Mouse (Mus musculus): ENCODE measurements around the gene Adamtsl4. TPM values are rescaled to one million over a fixed set of nuclear protein-coding genes. Genes with fewer than 3 reads are reported as not detected.

The Adamtsl4 gene
- total RNA-seq, 2 experiments from 2014 or later, result 7.0 to 7.9 TPM

GRCm38 (mm10) chr3:95716075-95716474 lies 28.4 kb upstream of the Adamtsl4 start:
- H3K4me3 ChIP-seq, result no peak overlapping the region
- TF ChIP-seq CTCF (conservative IDR thresholded peaks at IDR 0.05), result no peak
- H3K27ac ChIP-seq, result no peak overlapping the region
- DNase-seq (ENCODE audit: low spot score in 2 of 2), result no peak

DNA sequence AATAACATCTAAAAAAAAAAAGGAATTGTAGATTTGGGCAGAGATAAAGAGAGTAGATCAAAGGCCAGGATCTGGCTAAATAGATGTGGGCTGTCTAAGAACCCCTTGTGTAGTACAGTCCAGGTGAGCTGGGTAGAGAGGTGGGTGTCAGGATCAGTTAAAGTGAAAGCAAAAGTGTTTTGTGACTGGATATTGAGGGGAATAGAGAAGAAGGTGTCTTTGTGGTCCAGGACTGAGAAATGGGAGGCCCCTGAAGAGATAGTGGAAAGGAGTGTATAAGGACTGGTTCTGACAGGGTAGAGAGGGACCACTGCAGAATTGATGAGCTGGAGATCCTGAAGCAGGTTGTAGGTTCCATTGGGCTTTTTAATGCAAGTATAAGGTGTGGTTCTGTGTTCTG lies 22.2 kb upstream of the Adamtsl4 start:
- H3K4me3 ChIP-seq, result no peak overlapping the region
- DNase-seq (ENCODE audit: low spot score in 2 of 2), result no peak
- no peak overlapping the region for H3K27ac ChIP-seq
- TF ChIP-seq CTCF (conservative IDR thresholded peaks at IDR 0.05), result no peak

GRCm38 (mm10) chr3:95709044-95709443 lies 21.3 kb upstream of the Adamtsl4 start:
- Histone ChIP-seq H3K4me3 (no peak overlapping the region), H3K27ac (no peak overlapping the region)
- no peak for DNase-seq (ENCODE audit: low spot score in 2 of 2)
- TF ChIP-seq CTCF (conservative IDR thresholded peaks at IDR 0.05), result no peak

DNA sequence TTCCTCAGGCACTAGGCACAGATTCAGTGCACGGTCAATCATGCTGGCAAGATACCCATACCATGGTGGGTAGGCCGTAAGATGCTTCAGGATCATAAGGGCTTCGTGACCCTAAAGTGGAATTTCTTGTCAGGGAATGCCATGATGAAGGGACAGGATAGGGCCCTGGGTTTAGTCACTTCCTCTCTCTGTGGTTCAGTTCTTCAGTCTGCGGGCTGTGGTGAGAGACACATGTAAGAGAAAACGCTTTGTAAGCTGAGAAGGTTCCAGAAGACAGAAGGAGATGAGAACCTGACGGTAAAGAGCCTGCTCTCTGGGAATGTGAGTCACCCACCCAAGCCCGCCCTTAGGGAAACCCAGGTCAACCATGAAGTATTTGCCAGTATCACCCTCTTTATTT lies 19.8 kb upstream of the Adamtsl4 start:
- TF ChIP-seq CTCF (conservative IDR thresholded peaks at IDR 0.05), result no peak
- H3K27ac ChIP-seq, result no peak overlapping the region
- H3K4me3 ChIP-seq, result no peak overlapping the region
- no peak for DNase-seq (ENCODE audit: low spot score in 2 of 2)

DNA sequence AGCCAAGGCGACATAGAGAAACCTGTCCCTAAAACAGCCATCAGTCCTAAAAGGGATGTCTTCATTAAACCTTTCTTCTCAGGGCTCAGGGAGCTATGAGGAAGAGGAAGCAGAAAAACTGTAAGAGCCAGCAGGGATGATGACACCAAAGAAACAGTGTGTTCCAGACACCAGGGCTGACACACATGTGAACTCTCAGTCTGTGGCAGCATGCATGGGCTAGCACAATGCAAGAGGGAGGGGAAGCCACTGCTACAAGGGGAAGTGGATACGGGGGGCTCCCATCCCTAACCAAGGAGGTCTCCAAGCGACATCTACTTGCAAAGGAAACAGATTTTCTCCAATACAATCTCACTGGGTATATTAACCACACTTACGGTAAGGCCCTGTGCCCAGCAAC lies 18.6 kb upstream of the Adamtsl4 start:
- no peak for TF ChIP-seq CTCF (conservative IDR thresholded peaks at IDR 0.05)
- Histone ChIP-seq H3K27ac (peak overlapping the region; percentile 28; the same call in 1 of the 2 replicates), H3K4me3 (no peak overlapping the region)
- DNase-seq (ENCODE audit: low spot score in 2 of 2), result no peak

DNA sequence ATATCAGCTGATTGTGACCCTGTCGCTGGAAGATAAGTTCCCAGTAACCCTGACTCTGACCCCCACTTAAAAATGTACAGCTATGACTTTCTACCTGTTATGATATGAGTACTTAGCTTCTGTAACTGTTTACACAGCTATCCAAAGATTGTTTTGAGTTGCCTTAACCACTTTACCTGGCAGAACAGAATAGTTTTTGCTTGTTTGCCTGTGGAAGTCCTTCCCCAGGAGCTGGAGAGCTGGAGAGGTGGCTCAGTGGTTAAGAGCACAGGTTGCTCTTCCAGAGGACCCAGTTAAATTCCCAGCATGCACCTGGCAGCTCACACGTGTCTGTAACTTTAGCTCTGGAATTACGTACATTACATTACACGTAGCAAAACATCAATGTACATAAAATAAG lies 16.9 kb upstream of the Adamtsl4 start:
- Histone ChIP-seq H3K27ac (no peak overlapping the region), H3K4me3 (no peak overlapping the region)
- TF ChIP-seq CTCF (conservative IDR thresholded peaks at IDR 0.05), result no peak
- DNase-seq (ENCODE audit: low spot score in 2 of 2), result no peak

DNA sequence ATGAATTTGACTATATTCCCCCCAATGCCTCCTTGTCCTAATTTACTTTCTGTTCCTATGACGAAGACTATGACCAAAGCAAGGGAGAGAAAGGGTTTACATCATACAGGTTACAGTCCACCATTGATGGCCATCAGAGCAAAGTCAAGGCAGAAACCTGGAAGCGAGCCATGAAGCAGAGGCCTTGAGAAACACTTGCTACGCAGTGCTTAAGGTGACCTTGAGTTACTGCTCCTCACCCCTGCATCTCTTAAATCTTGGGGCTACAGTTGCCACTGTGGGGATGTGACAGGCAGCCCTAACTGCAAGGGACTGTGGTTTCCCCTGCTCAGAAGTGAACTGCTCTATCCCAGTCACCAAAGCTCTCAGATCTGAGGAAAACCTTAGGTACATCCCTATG lies 15.6 kb upstream of the Adamtsl4 start:
- no peak overlapping the region for H3K27ac ChIP-seq
- no peak for DNase-seq (ENCODE audit: low spot score in 2 of 2)
- no peak overlapping the region for H3K4me3 ChIP-seq
- TF ChIP-seq CTCF (conservative IDR thresholded peaks at IDR 0.05), result no peak

DNA sequence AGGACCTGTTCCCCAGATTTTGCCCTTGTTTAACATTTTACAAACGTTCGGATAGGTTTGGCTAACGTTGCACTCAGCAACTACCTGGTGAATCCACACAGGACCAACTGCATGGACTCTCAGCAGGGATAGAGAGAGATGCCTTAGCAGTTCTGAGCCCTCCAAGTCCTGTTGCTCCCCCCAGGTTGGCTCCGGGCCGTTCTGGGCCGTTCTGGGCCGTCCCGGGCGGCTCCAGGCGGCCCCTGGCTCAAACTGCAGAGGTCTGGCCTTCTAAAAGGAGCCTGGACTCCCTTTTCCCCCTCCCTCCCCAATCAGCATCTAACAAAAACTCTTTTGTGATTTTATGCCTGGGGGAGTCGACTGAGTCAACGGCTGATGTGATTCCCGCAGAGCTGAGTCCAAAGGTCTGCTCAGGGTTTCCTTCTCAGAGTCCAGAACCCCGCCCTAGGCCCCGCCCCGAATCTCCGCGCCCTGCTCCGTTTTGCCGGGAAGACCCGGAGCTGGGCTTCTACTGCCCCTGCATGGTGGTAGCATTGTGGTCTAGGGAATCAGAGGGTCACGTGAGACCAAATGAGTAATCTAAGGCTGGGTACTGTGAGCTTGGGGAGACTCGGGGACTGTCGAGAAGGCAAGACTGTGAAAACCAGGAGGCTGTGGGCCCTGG lies 14.3 kb upstream of the Adamtsl4 start:
- TF ChIP-seq CTCF (conservative IDR thresholded peaks at IDR 0.05), result peak; percentile 46
- DNase-seq (ENCODE audit: low spot score in 2 of 2), result peak; percentile 28 to 39
- Histone ChIP-seq H3K27ac (peak overlapping the region; percentile 70), H3K4me3 (peak overlapping the region; percentile 33)

DNA sequence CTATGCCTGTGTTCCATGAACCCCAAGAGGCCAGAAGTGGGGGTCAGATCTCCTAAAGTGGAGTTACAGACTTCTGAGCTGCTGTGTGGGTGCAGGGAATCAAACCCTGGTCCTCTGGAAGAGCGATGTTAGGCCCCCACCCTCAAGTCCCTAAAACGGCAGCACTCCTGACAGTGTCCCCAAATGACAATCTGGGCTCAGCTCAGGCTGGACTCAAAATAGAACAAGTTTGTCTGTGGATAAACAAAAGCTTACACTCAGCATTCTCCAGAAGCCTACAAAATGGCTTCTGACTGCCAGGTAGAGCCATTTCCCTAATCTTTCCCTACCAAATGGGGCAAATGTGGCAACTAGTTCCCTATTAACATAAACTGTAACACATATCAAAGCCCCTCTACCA lies 13.4 kb upstream of the Adamtsl4 start:
- H3K4me3 ChIP-seq, result no peak overlapping the region
- DNase-seq (ENCODE audit: low spot score in 2 of 2), result no peak
- no peak for TF ChIP-seq CTCF (conservative IDR thresholded peaks at IDR 0.05)
- H3K27ac ChIP-seq, result peak overlapping the region; percentile 70

- no peak for DNase-seq (ENCODE audit: low spot score in 2 of 2)
- TF ChIP-seq CTCF (conservative IDR thresholded peaks at IDR 0.05), result no peak
- peak overlapping the region; percentile 70; the same call in 1 of the 2 replicates for H3K27ac ChIP-seq
- H3K4me3 ChIP-seq, result no peak overlapping the region
Observed at GRCm38 (mm10) chr3:95700233-95700681, 12.5 kb upstream of the Adamtsl4 start.

- TF ChIP-seq CTCF (conservative IDR thresholded peaks at IDR 0.05), result no peak
Observed at GRCm38 (mm10) chr3:95698286-95698685, 10.6 kb upstream of the Adamtsl4 start.

DNA sequence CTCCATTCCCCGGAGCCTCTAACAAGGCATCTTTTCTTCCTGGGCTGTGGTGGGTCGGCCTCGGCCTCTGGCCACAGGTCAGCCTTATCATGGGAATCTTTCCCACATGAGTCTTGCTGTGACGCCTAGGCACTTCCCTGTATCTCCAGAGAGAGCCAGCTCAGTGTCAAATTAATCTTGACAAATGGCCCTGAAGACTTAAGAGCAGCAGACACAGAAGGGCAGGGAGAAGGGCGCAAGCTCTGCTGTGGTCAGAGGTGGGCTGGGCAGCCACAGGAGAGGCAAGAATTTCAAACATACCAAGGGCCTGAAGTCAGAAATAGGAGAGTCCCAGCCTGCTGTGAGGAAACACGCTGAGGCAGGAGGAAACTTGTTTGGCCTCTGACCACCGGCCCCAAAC lies 8.6 kb upstream of the Adamtsl4 start:
- TF ChIP-seq CTCF (conservative IDR thresholded peaks at IDR 0.05), result no peak
- Histone ChIP-seq H3K27ac (peak overlapping the region; percentile 28; the same call in 1 of the 2 replicates), H3K4me3 (no peak overlapping the region)
- DNase-seq (ENCODE audit: low spot score in 2 of 2), result no peak

More at GRCm38 (mm10) chr3:95698286-95698685, 10.6 kb upstream of the Adamtsl4 start:
- H3K4me3 ChIP-seq, result no peak overlapping the region
- DNase-seq (ENCODE audit: low spot score in 2 of 2), result no peak
- no peak overlapping the region for H3K27ac ChIP-seq

- Histone ChIP-seq H3K4me3 (no peak overlapping the region), H3K27ac (peak overlapping the region; percentile 28; the same call in 1 of the 2 replicates)
- DNase-seq (ENCODE audit: low spot score in 2 of 2), result no peak
- no peak for TF ChIP-seq CTCF (conservative IDR thresholded peaks at IDR 0.05)
Observed at GRCm38 (mm10) chr3:95695796-95696195, 8.1 kb upstream of the Adamtsl4 start.

All from layer of hippocampus, adult 2 months (tissue).